Mouse (Mus musculus) midbrain, embryonic 12.5 days (tissue): ENCODE data around the gene Tbc1d9b. TPM values are rescaled to one million over a fixed set of nuclear protein-coding genes. Genes with fewer than 3 reads are reported as not detected.

ENCODE experiments used
- ATAC-seq: fragments of 200-750 bp; cut with Nextera tagmentation; 2 replicates; pipeline ENCODE4 v1.8.0; 2017; ENCODE audit warnings: low read depth, moderate TSS enrichment, moderate library complexity; ENCODE audit not compliant: low FRiP score
- H3K27ac ChIP-seq: fragments of 300-500 bp; sonication (generic); replicated peaks from 2 replicates; pipeline ENCODE4 v1.5.1; 2016; ENCODE audit warnings: mild to moderate bottlenecking
- H3K27me3 ChIP-seq: fragments of 300-500 bp; sonication (generic); 2 replicates; pipeline ENCODE4 v1.6.1; 2016; ENCODE audit warnings: mild to moderate bottlenecking
- H3K36me3 ChIP-seq: fragments of 300-500 bp; sonication (generic); 2 replicates; pipeline ENCODE4 v1.6.1; 2016
- H3K4me1 ChIP-seq: fragments of 300-500 bp; sonication (generic); 2 replicates; pipeline ENCODE4 v1.6.1; 2016
- H3K4me2 ChIP-seq: fragments of 300-500 bp; sonication (generic); replicated peaks from 2 replicates; pipeline ENCODE4 v1.6.1; 2016; ENCODE audit warnings: mild to moderate bottlenecking, moderate library complexity
- H3K4me3 ChIP-seq: fragments of 300-500 bp; sonication (generic); 2 replicates; pipeline ENCODE4 v1.5.1; 2016; ENCODE audit warnings: mild to moderate bottlenecking
- H3K9ac ChIP-seq: fragments of 300-500 bp; sonication (generic); replicated peaks from 2 replicates; pipeline ENCODE4 v1.6.1; 2016; ENCODE audit warnings: mild to moderate bottlenecking, moderate library complexity
- H3K9me3 ChIP-seq: fragments of 300-500 bp; sonication (generic); 2 replicates; pipeline ENCODE4 v1.6.1; 2016; ENCODE audit warnings: mild to moderate bottlenecking
- WGBS: fragments of 180-500 bp; shearing (Covaris S2); methylation state at CpG from one replicate; pipeline ENCODE4 v1.1.7; 2016; 5-methylcytosine and 5-hydroxymethylcytosine counted together
- polyA plus RNA-seq: library from polyadenylated mRNA; unstranded; fragments of >200 nt; fragmentation: Nextera tagmentation; extraction: Ambion mirVana; gene quantifications from 2 replicates; pipeline ENCODE4 v1.2.1, GENCODE M21; 2016

Tbc1d9b gene
- polyA plus RNA-seq, 1 experiment from 2014 or later = 45.2 TPM

DNA sequence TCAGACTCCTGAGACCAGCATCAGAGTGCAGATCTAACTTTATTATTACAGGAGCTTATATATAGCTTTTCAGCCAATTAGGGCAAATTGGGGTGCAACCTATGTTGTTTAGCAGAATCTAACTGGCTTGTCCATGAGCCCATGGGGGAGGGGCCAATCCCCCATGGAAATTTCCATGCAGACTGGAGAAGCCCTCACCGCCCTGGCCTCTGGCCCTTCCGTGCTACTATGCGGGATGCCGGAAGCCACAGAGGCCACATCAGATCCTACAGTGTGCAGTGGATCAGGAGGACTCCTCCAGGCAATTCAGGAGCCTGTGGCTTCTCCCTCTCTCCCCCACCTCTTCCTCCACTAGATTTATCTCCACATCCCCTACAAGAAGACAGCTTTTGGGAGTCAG lies 86.6 kb downstream of the Tbc1d9b start:
- ATAC-seq = no peak
- Histone ChIP-seq H3K9ac (0 out of 2 replicates have a peak overlapping the region, but pooled peaks have one; percentile 5), H3K27me3 (peaks cover 4% of the 10 kb centered on the region; the same call in 1 of the 2 replicates), H3K4me3 (no peak overlapping the region), H3K4me2 (no peak overlapping the region), H3K36me3 (no peaks in the 10 kb centered on the region), H3K27ac (no peak overlapping the region), H3K4me1 (peaks cover 8% of the 10 kb centered on the region), H3K9me3 (no peaks in the 10 kb centered on the region)
- WGBS = 41% methylated on average over 4 of the region's 4 CpGs

DNA sequence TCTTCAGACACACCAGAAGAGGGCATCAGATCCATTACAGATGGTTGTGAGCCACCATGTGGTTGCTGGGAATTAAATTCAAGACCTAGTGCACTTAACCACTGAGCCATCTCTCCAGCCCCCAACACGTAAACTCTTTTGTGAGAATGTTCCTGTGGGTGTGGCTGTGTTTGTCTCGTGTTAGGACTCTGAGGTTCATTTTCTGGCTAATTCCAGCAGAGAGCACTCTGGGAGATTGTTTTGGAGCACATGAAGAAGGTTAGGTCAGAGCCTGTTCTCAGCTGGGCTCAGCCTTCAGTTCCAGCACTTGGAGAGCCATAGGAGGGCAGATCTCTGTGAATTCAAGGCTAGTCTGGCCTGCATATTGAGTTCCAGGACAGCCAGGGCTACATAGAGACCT lies 88.6 kb downstream of the Tbc1d9b start:
- Histone ChIP-seq H3K9ac (0 out of 2 replicates have a peak overlapping the region, but pooled peaks have one; percentile 15), H3K9me3 (no peaks in the 10 kb centered on the region), H3K4me3 (no peak overlapping the region), H3K4me2 (no peak overlapping the region), H3K4me1 (peaks cover 16% of the 10 kb centered on the region), H3K27me3 (peaks cover 8% of the 10 kb centered on the region; the same call in 1 of the 2 replicates), H3K36me3 (no peaks in the 10 kb centered on the region), H3K27ac (no peak overlapping the region)
- WGBS = 52% methylated on average over 2 of the region's 2 CpGs
- ATAC-seq = no peak

Other genes with a start within 250 kb of the Tbc1d9b start
- gene Rasgef1c, start 229.6 kb upstream of the Tbc1d9b start, polyA plus RNA-seq = 1.6 and 3.0 TPM in 2 replicates
- gene Rnf130, start 106.0 kb upstream of the Tbc1d9b start, polyA plus RNA-seq = 83.4 and 91.3 TPM in 2 replicates
- gene Mrnip, start 43.0 kb downstream of the Tbc1d9b start, polyA plus RNA-seq = 23.3 and 24.2 TPM in 2 replicates
- gene Sqstm1, start 79.4 kb downstream of the Tbc1d9b start, polyA plus RNA-seq = 193 and 203 TPM in 2 replicates
- gene Mgat4b, start 79.5 kb downstream of the Tbc1d9b start, polyA plus RNA-seq = 40.7 and 45.6 TPM in 2 replicates
- 0.85 and 1.3 TPM in 2 replicates for gene Ltc4s, start 107.2 kb downstream of the Tbc1d9b start, polyA plus RNA-seq
- 6.4 and 6.6 TPM in 2 replicates for gene Maml1, start 160.9 kb downstream of the Tbc1d9b start, polyA plus RNA-seq
- gene Canx, start 194.3 kb downstream of the Tbc1d9b start, polyA plus RNA-seq = 282 and 289 TPM in 2 replicates
- gene Cby3, start 223.1 kb downstream of the Tbc1d9b start, polyA plus RNA-seq = not detected in 2 replicates
- gene Hnrnph1, start 245.6 kb downstream of the Tbc1d9b start, polyA plus RNA-seq = 699 and 705 TPM in 2 replicates